Mouse (Mus musculus) kidney, adult 2 months (tissue): Measurements from ENCODE around the gene Gpd1. TPM values are rescaled to one million over a fixed set of nuclear protein-coding genes. Genes with fewer than 3 reads are reported as not detected.

Experiments used
- DNase-seq: peaks from one replicate; pipeline ENCODE4 v3.0.0; 2021
- H3K27ac ChIP-seq: fragments of 200-500 bp; 2 replicates; pipeline ENCODE4 v1.5.1; 2012; ENCODE audit warnings: low read depth, low read length, control low read depth, inconsistent platforms; ENCODE audit not compliant: insufficient read depth
- H3K27me3 ChIP-seq: fragments of 200-500 bp; replicated peaks from 2 replicates; pipeline ENCODE4 v1.6.1; 2012; ENCODE audit warnings: mild to moderate bottlenecking, moderate library complexity, low read length, inconsistent platforms; ENCODE audit not compliant: control insufficient read depth, insufficient read depth
- H3K36me3 ChIP-seq: fragments of 200-500 bp; 2 replicates; pipeline ENCODE4 v1.6.1; 2012; ENCODE audit warnings: mild to moderate bottlenecking, moderate library complexity, low read length, inconsistent platforms; ENCODE audit not compliant: control insufficient read depth, insufficient read depth
- H3K4me1 ChIP-seq: fragments of 200-500 bp; 2 replicates; pipeline ENCODE4 v1.6.1; 2011; ENCODE audit warnings: low read length; ENCODE audit not compliant: control insufficient read depth, insufficient read depth
- H3K4me3 ChIP-seq: fragments of 200-500 bp; 2 replicates; pipeline ENCODE4 v1.5.1; 2011; ENCODE audit warnings: mild to moderate bottlenecking, low read depth, low read length, control low read depth; ENCODE audit not compliant: insufficient read depth
- CTCF ChIP-seq: fragments of 200-500 bp; conservative IDR thresholded peaks from 2 replicates; pipeline ENCODE4 v1.5.1; 2011; ENCODE audit warnings: low read depth, mild to moderate bottlenecking, control low read depth, low read length, moderate library complexity, mixed read lengths; ENCODE audit not compliant: insufficient read depth, insufficient read length
- POLR2A ChIP-seq: fragments of 200-500 bp; IDR thresholded peaks from one replicate; pipeline ENCODE4 v1.6.1; 2011; ENCODE audit warnings: low read depth, low read length, control low read depth
- WGBS: fragments of 180-500 bp; shearing (Covaris S2); methylation state at CpG from one replicate; pipeline ENCODE4 v1.1.7; 2018; 5-methylcytosine and 5-hydroxymethylcytosine counted together
- polyA plus RNA-seq: library from polyadenylated mRNA; depleted of rRNA; stranded (reverse); fragments of >200 nt; gene quantifications from 2 replicates; pipeline ENCODE4 v1.2.3, GENCODE M21; 2012

Gene Gpd1
- polyA plus RNA-seq, 1 experiment = 506 TPM

- H3K27ac ChIP-seq = peak overlapping the region; percentile 15; the same call in 1 of the 2 replicates
- no peaks in the 10 kb centered on the region; the same call in 1 of the 2 replicates for H3K36me3 ChIP-seq
- TF ChIP-seq CTCF (no peak), POLR2A (no peak)
- H3K4me3 ChIP-seq = no peak overlapping the region
- 55% methylated on average over 13 of the region's 13 CpGs for WGBS
- no peaks in the 10 kb centered on the region for H3K27me3 ChIP-seq
- DNase-seq = no peak
- H3K4me1 ChIP-seq = peaks cover 22% of the 10 kb centered on the region
Measured at GRCm38 (mm10) chr15:99715361-99715865, 1.9 kb upstream of the Gpd1 start.

DNA sequence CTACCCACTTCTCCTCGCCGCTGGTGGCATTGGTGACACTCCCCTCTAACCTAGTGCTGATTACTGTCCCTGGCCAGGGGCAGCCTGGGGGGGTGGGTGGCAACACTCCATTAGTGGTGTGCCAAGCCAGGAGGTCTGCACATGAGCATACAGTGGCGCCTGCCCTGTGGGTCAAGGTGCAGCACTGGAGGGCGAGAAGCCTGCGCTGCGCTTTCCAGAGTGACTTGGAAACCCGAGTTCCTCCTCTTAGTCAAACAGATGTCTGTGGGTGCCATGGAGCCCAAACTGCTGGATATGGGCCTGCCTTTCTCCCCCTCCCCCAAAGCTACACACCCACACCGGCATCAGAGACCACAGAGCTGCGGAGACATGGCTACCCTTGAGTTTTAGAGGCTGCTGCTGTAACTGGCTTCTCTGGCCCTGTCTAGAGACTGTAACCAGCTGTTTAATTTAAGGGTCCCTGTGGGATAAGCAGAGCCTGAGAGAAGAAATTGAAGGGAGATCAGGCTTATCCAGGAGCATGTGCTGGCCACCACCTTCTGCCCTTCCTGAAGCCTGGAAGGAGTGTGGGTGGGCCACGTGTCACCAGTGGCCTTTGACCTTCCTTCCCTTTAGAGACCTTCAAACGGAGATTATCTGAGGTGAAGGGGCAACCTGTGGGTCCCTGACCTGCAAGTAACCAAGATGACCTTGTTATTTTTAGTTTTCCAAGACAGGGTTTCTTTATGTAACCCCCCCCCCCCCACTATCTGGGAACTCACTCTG lies 1.2 kb upstream of the Gpd1 start:
- peak; percentile 83 for DNase-seq
- TF ChIP-seq POLR2A (no peak), CTCF (no peak)
- Histone ChIP-seq H3K27ac (peak overlapping the region; percentile 73), H3K4me1 (peaks cover 22% of the 10 kb centered on the region), H3K36me3 (no peaks in the 10 kb centered on the region; the same call in 1 of the 2 replicates), H3K27me3 (no peaks in the 10 kb centered on the region), H3K4me3 (no peak overlapping the region)
- 51% methylated on average over 11 of the region's 11 CpGs for WGBS

GRCm38 (mm10) chr15:99716814-99717213 lies 501 bp upstream of the Gpd1 start:
- Histone ChIP-seq H3K4me1 (peaks cover 22% of the 10 kb centered on the region), H3K4me3 (no peak overlapping the region), H3K27me3 (no peaks in the 10 kb centered on the region), H3K36me3 (no peaks in the 10 kb centered on the region; the same call in 1 of the 2 replicates), H3K27ac (peak overlapping the region; percentile 73)
- TF ChIP-seq CTCF = no peak
- no peak for TF ChIP-seq POLR2A
- DNase-seq = no peak
- WGBS = 59% methylated on average over 12 of the region's 12 CpGs

- no peaks in the 10 kb centered on the region for H3K36me3 ChIP-seq
- WGBS = 56% methylated on average over 9 of the region's 9 CpGs
- DNase-seq = peak; percentile 88
- peak overlapping the region; percentile 96 for H3K27ac ChIP-seq
- no peak for TF ChIP-seq CTCF
- TF ChIP-seq POLR2A = no peak
- no peaks in the 10 kb centered on the region for H3K27me3 ChIP-seq
- H3K4me3 ChIP-seq = peak overlapping the region; percentile 82
- peaks cover 33% of the 10 kb centered on the region for H3K4me1 ChIP-seq
Measured at GRCm38 (mm10) chr15:99718461-99719021, 1.2 kb downstream of the Gpd1 start.

DNA sequence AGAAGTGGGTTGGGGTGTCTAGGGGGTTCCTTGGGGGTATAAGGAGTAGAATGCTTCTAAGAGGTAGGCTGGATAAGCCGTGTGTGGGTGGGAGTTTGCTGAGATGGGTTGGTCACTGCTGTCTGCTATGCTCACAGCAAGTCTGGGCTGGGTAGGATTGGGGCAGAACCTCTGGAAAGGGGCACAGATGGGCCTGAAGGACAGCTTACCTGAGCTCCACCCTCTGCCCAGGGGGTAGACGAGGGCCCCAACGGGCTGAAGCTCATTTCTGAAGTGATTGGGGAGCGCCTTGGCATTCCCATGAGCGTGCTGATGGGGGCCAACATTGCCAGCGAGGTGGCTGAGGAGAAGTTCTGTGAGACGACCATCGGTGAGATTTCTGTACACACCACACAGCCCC lies 2.5 kb downstream of the Gpd1 start:
- TF ChIP-seq CTCF = no peak
- no peak for TF ChIP-seq POLR2A
- WGBS = 65% methylated on average over 8 of the region's 8 CpGs
- DNase-seq = no peak
- Histone ChIP-seq H3K4me1 (peaks cover 44% of the 10 kb centered on the region), H3K27me3 (no peaks in the 10 kb centered on the region), H3K4me3 (no peak overlapping the region), H3K36me3 (no peaks in the 10 kb centered on the region), H3K27ac (0 out of 2 replicates have a peak overlapping the region, but pooled peaks have one; percentile 5)

- H3K36me3 ChIP-seq = no peaks in the 10 kb centered on the region
- DNase-seq = no peak
- TF ChIP-seq POLR2A (no peak), CTCF (no peak)
- no peaks in the 10 kb centered on the region for H3K27me3 ChIP-seq
- H3K27ac ChIP-seq = no peak overlapping the region
- peaks cover 28% of the 10 kb centered on the region for H3K4me1 ChIP-seq
- WGBS = 74% methylated on average over 25 of the region's 25 CpGs
- H3K4me3 ChIP-seq = no peak overlapping the region
Measured at GRCm38 (mm10) chr15:99721921-99722743, 4.8 kb downstream of the Gpd1 start.
